Mouse (Mus musculus) C2C12 (cell line): ENCODE results near the gene Gucy2c.

ENCODE experiments used
- CEBPB ChIP-seq: IDR thresholded peaks from one replicate; pipeline ENCODE4 v1.6.1; 2011; ENCODE audit warnings: low read depth, mild to moderate bottlenecking, control low read depth, moderate library complexity
- CTCF ChIP-seq: IDR thresholded peaks from one replicate; pipeline ENCODE4 v1.5.1; 2011; ENCODE audit not compliant: control insufficient read depth, insufficient read depth, insufficient read length
- MAX ChIP-seq: IDR thresholded peaks from one replicate; pipeline ENCODE4 v1.6.1; 2011; ENCODE audit warnings: mild to moderate bottlenecking, control low read depth
- MYOD1 ChIP-seq: IDR thresholded peaks from one replicate; pipeline ENCODE4 v1.6.1; 2011; ENCODE audit warnings: low read depth; ENCODE audit not compliant: control insufficient read depth, insufficient read length
- MYOG ChIP-seq: IDR thresholded peaks from one replicate; pipeline ENCODE4 v1.6.1; 2011; ENCODE audit not compliant: control insufficient read depth, insufficient read length; ENCODE audit errors: extremely low read depth
- USF1 ChIP-seq: IDR thresholded peaks from one replicate; pipeline ENCODE4 v1.6.1; 2011; ENCODE audit warnings: low read depth, mild to moderate bottlenecking, control low read depth, moderate library complexity

- TF ChIP-seq CTCF = no peak
- no peak for TF ChIP-seq USF1
- TF ChIP-seq MYOD1 = no peak
- TF ChIP-seq MAX = no peak
- TF ChIP-seq MYOG = no peak
- TF ChIP-seq CEBPB = no peak
These were observed 13.5 kb upstream of the Gucy2c start for GRCm38 (mm10) chr6:136795110-136795509.
